Mouse (Mus musculus): ENCODE results near the gene Smoc1. TPM values are rescaled to one million over a fixed set of nuclear protein-coding genes. Genes with fewer than 3 reads are reported as not detected.

Gene Smoc1
- polyA plus RNA-seq (2016; fragmentation: Nextera tagmentation; extraction: Ambion mirVana): 25.1 and 27.1 TPM in 2 replicates

DNA sequence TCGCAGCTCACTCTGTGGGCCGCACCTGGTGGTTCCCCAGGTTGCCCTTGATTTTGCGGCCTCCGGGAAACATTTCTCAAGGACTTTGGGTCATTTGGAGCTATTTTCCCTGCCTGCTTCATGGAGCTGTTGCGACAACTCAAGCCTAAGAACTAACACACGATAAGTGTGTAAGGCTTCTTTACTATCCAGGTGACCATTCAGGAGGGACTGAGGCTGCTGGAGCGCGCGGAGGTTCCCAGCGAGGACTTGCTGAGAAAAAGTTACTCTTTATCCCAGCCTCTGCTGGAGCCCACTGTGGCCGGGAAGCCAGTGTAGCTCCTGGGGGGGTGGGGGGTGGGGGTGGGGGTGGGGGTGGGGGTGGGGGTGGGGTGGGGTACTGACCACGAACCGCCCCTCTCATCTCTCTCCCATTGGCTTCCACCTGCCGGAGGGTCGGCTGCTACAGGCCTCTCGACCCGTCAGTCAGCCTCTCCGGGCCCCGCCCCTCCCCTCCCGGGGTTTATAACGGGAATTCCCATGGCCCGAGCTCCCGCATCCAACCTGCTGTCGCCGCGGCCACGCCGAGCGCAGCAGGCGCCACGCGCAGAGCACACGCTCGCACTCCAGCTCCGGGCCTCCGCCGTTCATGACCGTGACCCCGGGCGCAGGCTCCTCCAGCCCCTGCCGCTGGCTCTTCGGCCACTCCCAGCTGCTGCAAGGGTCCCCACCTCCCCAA is at the start of gene Smoc1:
TSS of gene Smoc1 (plus strand) at position 532 of the 718 bp plus-strand sequence.
- Histone ChIP-seq H3K4me3 (peak within 1 kb of the TSS; percentile 86), H3K27me3 (replicated peaks; ENCODE audit: low read depth, poor library complexity, severe bottlenecking) (peaks cover 47% of the 10 kb centered on the region), H3K27ac (replicated peaks) (peak within 1 kb of the TSS; percentile 84), H3K36me3 (replicated peaks) (peaks cover 8% of the 10 kb centered on the region), H3K4me1 (peaks cover 59% of the 10 kb centered on the region), H3K9me3 (no peaks in the 10 kb centered on the region)
- peak; percentile 90 for DNase-seq (ENCODE audit: low spot score)
- 4% methylated on average over 41 of the region's 42 CpGs for WGBS

DNA sequence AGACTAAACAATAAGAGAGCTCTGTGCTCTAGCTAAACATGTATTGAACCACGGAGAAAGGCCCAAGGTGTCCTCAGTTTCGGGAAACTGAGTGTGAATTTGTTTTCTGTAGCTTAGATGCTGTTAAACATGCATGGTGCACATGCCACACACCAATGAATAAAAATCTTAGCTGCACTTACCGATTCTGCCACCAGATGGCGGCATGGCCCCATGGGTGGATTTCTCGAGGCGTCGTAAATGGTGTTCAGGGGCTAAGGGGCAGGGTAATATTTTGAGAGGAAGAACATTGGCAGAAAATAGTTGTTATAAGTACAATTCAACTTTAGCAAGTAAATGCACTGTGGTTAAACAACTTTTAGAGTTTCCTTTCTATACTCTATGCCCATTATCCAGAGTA is 44.3 kb upstream of the Smoc1 start:
- H3K36me3 ChIP-seq (replicated peaks): no peaks in the 10 kb centered on the region
- WGBS: under 1% methylated on average over 7 of the region's 7 CpGs
- H3K4me3 ChIP-seq: no peak overlapping the region
- no peaks in the 10 kb centered on the region for H3K9me3 ChIP-seq
- no peaks in the 10 kb centered on the region for H3K4me1 ChIP-seq
- DNase-seq (ENCODE audit: low spot score): peak; percentile 80
- H3K27ac ChIP-seq (replicated peaks): no peak overlapping the region
- H3K27me3 ChIP-seq (replicated peaks; ENCODE audit: low read depth, poor library complexity, severe bottlenecking): no peaks in the 10 kb centered on the region

DNA sequence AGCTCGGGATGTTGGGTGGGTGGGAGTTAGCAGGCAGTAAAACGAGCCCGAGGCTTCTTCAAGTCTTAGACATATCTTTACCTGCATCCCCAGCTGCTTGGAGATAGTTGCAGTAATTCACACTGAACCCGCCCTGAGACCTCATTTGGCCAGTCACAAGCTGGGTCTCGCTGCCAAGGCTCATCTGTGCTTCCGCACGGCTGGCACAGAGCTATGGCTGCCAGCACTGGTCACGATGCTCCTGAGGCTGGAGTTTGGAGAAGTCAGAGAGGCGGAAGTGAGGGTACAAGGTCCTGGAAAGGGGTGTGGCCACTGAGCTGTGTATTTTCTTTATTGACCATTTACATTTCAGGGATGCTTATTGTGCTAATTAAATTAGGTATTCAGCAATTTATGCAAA is 42.9 kb upstream of the Smoc1 start:
- 82% methylated on average over 9 of the region's 9 CpGs for WGBS
- DNase-seq (ENCODE audit: low spot score): peak; percentile 5
- no peaks in the 10 kb centered on the region for H3K9me3 ChIP-seq
- no peak overlapping the region for H3K4me3 ChIP-seq
- H3K36me3 ChIP-seq (replicated peaks): no peaks in the 10 kb centered on the region
- no peak overlapping the region for H3K27ac ChIP-seq (replicated peaks)
- no peaks in the 10 kb centered on the region for H3K27me3 ChIP-seq (replicated peaks; ENCODE audit: low read depth, poor library complexity, severe bottlenecking)
- H3K4me1 ChIP-seq: no peaks in the 10 kb centered on the region

DNA sequence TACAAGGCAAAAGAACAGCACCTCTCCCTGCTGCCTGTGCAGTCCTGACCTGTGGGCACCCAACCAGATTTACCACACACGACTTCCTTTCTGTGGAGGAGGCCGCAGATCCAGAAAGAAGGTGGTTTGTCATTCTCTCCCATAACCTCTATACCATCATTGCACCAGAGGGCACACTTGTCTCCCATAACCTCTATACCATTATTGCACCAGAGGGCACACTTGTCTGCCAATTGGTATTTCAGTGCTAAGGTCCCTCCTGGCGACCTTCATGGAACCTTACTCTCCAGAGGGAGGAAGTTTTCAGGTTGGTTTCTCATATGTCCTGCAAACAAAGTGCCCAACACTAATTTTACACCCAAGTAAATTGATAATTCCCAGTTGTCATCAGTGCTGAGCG is 40.0 kb upstream of the Smoc1 start:
- Histone ChIP-seq H3K27me3 (replicated peaks; ENCODE audit: low read depth, poor library complexity, severe bottlenecking) (no peaks in the 10 kb centered on the region), H3K4me3 (no peak overlapping the region), H3K36me3 (replicated peaks) (no peaks in the 10 kb centered on the region), H3K4me1 (peaks cover 7% of the 10 kb centered on the region), H3K27ac (replicated peaks) (no peak overlapping the region), H3K9me3 (no peaks in the 10 kb centered on the region)
- WGBS: 84% methylated on average over 4 of the region's 4 CpGs
- DNase-seq (ENCODE audit: low spot score): peak; percentile 7

DNA sequence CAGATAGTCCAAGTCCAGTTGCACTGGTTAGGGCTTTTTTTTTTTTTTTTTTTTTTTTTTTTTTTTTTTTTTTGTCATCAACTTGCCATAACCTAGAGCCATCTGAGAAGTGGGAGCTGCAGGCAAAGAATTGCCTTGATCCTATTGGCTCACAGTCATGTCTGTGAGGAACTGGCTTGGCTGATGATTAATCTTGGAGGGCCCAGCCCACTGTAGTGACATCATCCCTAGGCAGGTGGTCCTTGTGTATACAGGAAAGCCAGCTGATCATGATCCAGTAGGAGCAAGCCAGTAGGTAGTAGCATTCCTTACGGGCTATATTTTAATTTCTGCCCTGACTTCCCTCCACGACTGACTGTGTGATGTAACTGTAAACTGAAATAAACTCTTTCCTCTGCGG is 38.3 kb upstream of the Smoc1 start:
- Histone ChIP-seq H3K36me3 (replicated peaks) (no peaks in the 10 kb centered on the region), H3K27me3 (replicated peaks; ENCODE audit: low read depth, poor library complexity, severe bottlenecking) (peaks cover 3% of the 10 kb centered on the region; the same call in 1 of the 2 replicates), H3K4me1 (peaks cover 10% of the 10 kb centered on the region), H3K27ac (replicated peaks) (no peak overlapping the region), H3K9me3 (no peaks in the 10 kb centered on the region), H3K4me3 (no peak overlapping the region)
- 90% methylated on average over 3 of the region's 3 CpGs for WGBS
- DNase-seq (ENCODE audit: low spot score): no peak

DNA sequence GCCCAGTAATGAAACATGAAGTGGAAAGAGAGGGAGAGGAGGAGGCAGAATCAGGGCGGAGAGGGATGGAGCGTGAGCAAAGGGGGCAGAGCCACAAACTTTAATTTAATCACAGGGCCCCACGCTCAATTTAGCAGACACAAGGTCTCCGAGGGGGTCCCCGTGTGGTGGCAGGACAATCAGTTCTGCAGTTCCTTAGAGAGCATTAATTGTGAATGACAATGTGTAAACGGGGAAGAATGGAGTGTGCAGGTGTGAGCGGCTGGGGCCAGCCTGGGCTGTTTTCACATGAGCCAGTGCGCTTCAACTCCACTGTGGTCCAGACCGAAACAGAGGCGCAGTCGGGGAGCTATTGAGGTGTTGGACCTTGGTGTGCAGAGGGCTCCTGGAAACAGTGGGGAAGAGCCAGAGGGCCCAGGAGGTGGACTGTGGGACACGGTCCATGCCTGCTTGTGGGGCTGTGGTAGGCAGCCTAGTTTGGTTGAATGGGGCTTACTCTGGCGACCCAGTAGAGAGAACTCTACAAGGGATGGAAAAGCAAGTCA is 35.6 kb upstream of the Smoc1 start:
- Histone ChIP-seq H3K4me1 (peaks cover 10% of the 10 kb centered on the region), H3K9me3 (peaks cover 5% of the 10 kb centered on the region; the same call in 1 of the 2 replicates), H3K36me3 (replicated peaks) (no peaks in the 10 kb centered on the region), H3K27me3 (replicated peaks; ENCODE audit: low read depth, poor library complexity, severe bottlenecking) (peaks cover 3% of the 10 kb centered on the region; the same call in 1 of the 2 replicates), H3K4me3 (no peak overlapping the region), H3K27ac (replicated peaks) (no peak overlapping the region)
- 74% methylated on average over 13 of the region's 13 CpGs for WGBS
- no peak for DNase-seq (ENCODE audit: low spot score)

DNA sequence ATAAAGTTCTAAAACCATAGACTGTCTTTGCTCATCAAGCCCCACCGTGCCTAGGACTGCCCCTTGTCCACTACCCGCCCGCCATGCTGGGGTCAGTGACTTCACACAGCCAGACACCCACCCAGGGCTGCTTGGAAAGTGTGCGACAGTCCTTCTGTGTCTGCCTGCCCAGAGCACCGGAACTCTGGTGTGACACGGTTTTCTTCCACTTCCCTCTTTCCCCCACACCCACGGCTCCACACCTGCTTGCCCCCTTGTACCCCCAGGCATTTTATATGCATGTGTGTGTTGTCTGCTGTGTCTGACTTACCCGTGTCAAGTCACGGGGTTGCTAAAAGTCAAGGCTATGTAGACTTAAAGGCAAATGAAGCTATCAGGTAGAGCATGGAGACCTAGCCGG is 34.8 kb upstream of the Smoc1 start:
- peaks cover 5% of the 10 kb centered on the region; the same call in 1 of the 2 replicates for H3K9me3 ChIP-seq
- no peak overlapping the region; the same call in 1 of the 2 replicates for H3K27ac ChIP-seq (replicated peaks)
- no peak for DNase-seq (ENCODE audit: low spot score)
- peaks cover 6% of the 10 kb centered on the region; the same call in 1 of the 2 replicates for H3K27me3 ChIP-seq (replicated peaks; ENCODE audit: low read depth, poor library complexity, severe bottlenecking)
- peaks cover 13% of the 10 kb centered on the region for H3K4me1 ChIP-seq
- H3K36me3 ChIP-seq (replicated peaks): no peaks in the 10 kb centered on the region
- WGBS: 82% methylated on average over 10 of the region's 10 CpGs
- H3K4me3 ChIP-seq: no peak overlapping the region

DNA sequence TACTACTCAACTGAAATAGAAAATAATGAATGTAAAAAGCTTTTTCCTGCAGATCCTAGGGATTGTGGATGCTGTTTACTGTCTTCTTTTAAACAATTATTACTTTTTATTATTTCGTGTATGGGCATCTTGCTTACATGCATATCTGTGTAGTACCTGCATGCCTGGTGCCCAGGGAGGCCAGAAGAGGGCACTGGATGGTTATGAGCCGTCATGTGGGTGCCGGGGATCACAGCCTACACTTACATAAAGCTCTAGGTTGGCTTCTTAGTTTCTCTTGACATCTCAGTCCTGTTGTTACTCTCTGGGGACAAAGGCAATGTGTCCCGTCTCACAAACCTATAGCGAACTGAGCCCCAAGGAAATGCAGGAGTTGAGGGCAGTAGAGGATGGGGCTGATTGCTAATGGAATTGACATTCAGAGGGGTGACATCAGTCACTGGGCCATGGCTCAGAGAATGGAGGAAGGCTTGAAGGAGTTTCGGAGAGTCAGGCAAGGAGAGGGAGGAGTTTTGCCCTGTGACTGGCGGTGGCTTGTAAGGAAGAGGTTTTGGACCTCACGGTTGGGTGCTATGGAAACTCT is 34.0 kb upstream of the Smoc1 start:
- H3K4me3 ChIP-seq: no peak overlapping the region
- peaks cover 21% of the 10 kb centered on the region for H3K4me1 ChIP-seq
- WGBS: 84% methylated on average over 8 of the region's 8 CpGs
- H3K36me3 ChIP-seq (replicated peaks): no peaks in the 10 kb centered on the region
- H3K27ac ChIP-seq (replicated peaks): no peak overlapping the region
- peaks cover 14% of the 10 kb centered on the region for H3K27me3 ChIP-seq (replicated peaks; ENCODE audit: low read depth, poor library complexity, severe bottlenecking)
- DNase-seq (ENCODE audit: low spot score): no peak
- peaks cover 5% of the 10 kb centered on the region; the same call in 1 of the 2 replicates for H3K9me3 ChIP-seq

DNA sequence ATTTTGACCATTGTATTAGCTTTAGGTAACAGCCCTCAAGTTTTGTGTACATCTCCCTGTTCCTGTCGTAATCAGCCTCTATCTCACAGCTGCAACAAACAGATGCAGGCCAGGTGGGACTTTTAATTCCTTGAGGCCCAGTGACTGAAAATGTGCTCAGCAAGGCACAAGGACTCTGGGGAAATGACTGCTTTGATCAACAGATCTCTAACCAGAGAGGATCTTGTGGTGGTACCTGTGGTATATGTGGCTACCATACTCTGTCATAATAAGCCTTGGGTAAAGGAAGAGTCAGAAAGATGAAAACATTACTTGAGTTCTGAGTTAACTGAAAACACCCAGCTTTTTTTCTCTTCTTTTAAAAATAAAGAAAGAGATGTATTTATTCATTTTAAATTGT is 32.8 kb upstream of the Smoc1 start:
- H3K9me3 ChIP-seq: peaks cover 5% of the 10 kb centered on the region; the same call in 1 of the 2 replicates
- no peak overlapping the region for H3K27ac ChIP-seq (replicated peaks)
- DNase-seq (ENCODE audit: low spot score): no peak
- no peaks in the 10 kb centered on the region for H3K36me3 ChIP-seq (replicated peaks)
- H3K4me1 ChIP-seq: peaks cover 32% of the 10 kb centered on the region
- WGBS: 74% methylated on average over 1 of the region's 1 CpGs
- no peak overlapping the region for H3K4me3 ChIP-seq
- H3K27me3 ChIP-seq (replicated peaks; ENCODE audit: low read depth, poor library complexity, severe bottlenecking): peaks cover 25% of the 10 kb centered on the region

DNA sequence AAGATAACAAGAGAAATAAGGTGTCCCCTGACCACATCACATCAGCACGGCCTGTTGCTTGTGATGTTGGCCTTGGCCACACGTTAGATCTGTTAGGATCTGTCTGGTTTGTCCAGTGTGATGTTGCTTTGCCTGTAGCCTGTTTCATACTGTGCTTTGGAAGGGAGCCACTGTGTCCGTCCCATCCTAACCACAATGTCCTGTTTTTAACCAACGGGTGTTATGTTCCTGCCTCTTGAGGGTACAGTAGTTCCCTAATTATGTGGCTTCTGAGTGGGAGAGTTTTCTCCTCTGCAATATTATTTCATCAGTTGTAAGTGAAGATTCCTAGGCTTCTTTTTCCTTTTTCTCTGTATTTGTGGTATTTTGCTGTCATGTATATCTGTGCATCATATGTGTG is 31.3 kb upstream of the Smoc1 start:
- no peak for DNase-seq (ENCODE audit: low spot score)
- WGBS: 93% methylated on average over 4 of the region's 4 CpGs
- H3K4me1 ChIP-seq: peaks cover 48% of the 10 kb centered on the region
- no peak overlapping the region for H3K27ac ChIP-seq (replicated peaks)
- peaks cover 5% of the 10 kb centered on the region; the same call in 1 of the 2 replicates for H3K9me3 ChIP-seq
- no peak overlapping the region for H3K4me3 ChIP-seq
- no peaks in the 10 kb centered on the region for H3K36me3 ChIP-seq (replicated peaks)
- peaks cover 40% of the 10 kb centered on the region for H3K27me3 ChIP-seq (replicated peaks; ENCODE audit: low read depth, poor library complexity, severe bottlenecking)

DNA sequence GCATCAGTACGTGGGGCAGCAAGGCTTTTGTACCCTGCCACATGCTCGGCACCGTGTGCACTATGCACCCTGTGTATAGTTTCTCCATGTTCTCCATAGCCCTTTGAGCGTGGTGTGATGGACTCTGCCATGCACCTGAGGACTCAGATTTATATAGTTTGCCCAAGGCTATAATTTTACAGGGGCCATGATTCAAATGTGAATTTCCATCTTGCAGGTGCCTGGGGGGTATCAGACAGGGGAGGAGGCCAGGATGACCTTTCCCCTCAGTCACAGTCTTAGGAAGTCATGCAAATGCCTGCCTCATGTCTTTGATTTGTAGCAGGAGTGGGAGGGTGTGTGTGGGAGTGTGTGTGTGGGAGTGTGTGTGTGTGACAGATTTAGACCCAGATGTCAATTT is 29.0 kb upstream of the Smoc1 start:
- peaks cover 5% of the 10 kb centered on the region; the same call in 1 of the 2 replicates for H3K9me3 ChIP-seq
- WGBS: 69% methylated on average over 4 of the region's 4 CpGs
- DNase-seq (ENCODE audit: low spot score): peak; percentile 34
- peaks cover 45% of the 10 kb centered on the region for H3K27me3 ChIP-seq (replicated peaks; ENCODE audit: low read depth, poor library complexity, severe bottlenecking)
- peaks cover 43% of the 10 kb centered on the region for H3K4me1 ChIP-seq
- H3K36me3 ChIP-seq (replicated peaks): no peaks in the 10 kb centered on the region
- H3K27ac ChIP-seq (replicated peaks): no peak overlapping the region
- H3K4me3 ChIP-seq: no peak overlapping the region

DNA sequence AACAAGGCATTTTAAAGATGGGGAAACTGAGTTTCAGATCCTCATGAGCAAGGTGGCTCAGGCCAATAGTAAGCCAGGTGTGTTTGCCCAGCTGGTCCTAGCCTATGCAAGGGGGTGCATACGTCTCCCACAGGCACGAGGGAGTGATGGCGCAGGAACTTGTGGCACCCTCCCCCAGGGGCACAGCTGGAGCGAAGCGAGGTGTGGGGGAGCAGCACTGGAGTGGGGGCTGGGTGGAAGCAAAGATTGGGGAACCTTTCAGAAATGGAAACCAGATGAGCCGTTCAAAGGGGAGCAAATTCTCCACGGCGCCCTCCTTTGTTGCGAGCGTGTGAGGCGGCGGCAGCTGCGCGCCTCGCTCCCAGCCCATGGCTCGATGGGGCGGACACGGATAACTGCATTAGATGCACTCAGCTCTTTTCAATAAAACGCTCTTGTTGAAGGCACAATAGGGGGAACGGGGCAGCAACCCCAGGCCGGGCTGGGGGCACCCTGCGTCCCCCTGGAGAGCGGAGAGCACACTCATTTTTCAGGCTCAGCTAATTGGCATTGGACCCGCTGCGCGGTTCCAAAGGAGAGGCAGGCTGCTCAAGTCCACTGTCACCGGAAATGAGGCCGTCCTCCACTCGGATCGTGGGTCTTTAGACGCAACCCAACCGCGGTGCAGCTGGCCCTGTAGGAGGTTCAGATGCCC is 27.9 kb upstream of the Smoc1 start:
- DNase-seq (ENCODE audit: low spot score): peak; percentile 72
- peaks cover 5% of the 10 kb centered on the region; the same call in 1 of the 2 replicates for H3K9me3 ChIP-seq
- 3% methylated on average over 33 of the region's 33 CpGs for WGBS
- peak overlapping the region; percentile 84 for H3K27ac ChIP-seq (replicated peaks)
- peaks cover 53% of the 10 kb centered on the region for H3K4me1 ChIP-seq
- H3K4me3 ChIP-seq: peak overlapping the region; percentile 47
- peaks cover 45% of the 10 kb centered on the region for H3K27me3 ChIP-seq (replicated peaks; ENCODE audit: low read depth, poor library complexity, severe bottlenecking)
- H3K36me3 ChIP-seq (replicated peaks): no peaks in the 10 kb centered on the region
